ENCODE assay signal across 10 mouse cellular contexts in the genomic region with DNA sequence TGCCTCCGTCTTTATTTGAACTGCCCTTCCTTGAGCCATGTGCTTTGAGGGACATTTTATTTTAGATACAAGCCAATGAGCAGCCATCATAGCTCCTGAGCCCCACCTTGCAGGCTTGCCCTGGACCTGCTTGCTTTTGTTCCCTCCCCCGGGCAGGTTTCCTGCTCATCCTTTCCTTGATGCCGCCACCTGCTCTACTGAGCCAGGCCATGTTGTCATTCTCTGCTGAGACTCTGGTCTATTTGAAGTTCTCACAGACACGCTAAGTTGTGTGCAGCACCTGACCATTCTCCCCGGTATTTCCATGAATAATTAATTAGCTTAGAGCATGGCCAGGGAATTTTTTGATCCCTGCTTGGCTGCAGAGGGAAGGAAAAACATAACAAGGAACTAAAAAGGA.
A peak's percentile ranks its signal among the peaks of the same experiment; 100 is the strongest.
DNase-seq lines count a peak whose midpoint lies in the region; ATAC-seq lines count a peak whose summit lies in the region.
"Had no signal": no experiment of that assay in that cellular context is flagged by ENCODE, and none has a peak within 500 bp of the region (broad histone marks: within the 10 kb centered on the region; RNA-seq: fewer than 3 reads in every experiment).

No protein-coding gene starts in this region.

- no peak for ATAC-seq in heart, embryonic 11.5 days (replicated peaks; ENCODE audit: insufficient number of reproducible peaks, low FRiP score, low TSS enrichment)
- ATAC-seq in embryonic facial prominence, embryonic 14.5 days (ENCODE audit: low read depth): peak; percentile 44; the same call in 1 of the 2 replicates
- ATAC-seq in limb, embryonic 13.5 days (ENCODE audit: low FRiP score, low read depth): no peak
- ATAC-seq in frontal cortex, adult (ENCODE audit: low TSS enrichment): no peak
- ATAC-seq: liver, embryonic 12.5 days had no signal

- DNase-seq in heart, adult 9 months (ENCODE audit: low spot score in 2 of 2): no peak
- peak; percentile 32 to 35 for DNase-seq in B cell, adult 2 months
- no peak for DNase-seq in embryonic facial prominence, embryonic 14.5 days (ENCODE audit: low spot score)
- DNase-seq in Muller cell, postnatal 12 days (ENCODE audit: inconsistent ontology term): no peak
- no peak for DNase-seq in right cerebral cortex, adult 2 months (ENCODE audit: low spot score in 2 of 2)
- DNase-seq: cerebellum, adult 11-12 months had no signal

- no peaks in the 10 kb centered on the region for H3K27me3 ChIP-seq in heart, embryonic 11.5 days (ENCODE audit: control insufficient read depth, insufficient read depth, low read length)
- no peaks in the 10 kb centered on the region for H3K27me3 ChIP-seq in embryonic facial prominence, embryonic 14.5 days (replicated peaks; ENCODE audit: control insufficient read depth, insufficient read depth, low read length)
- H3K27me3 ChIP-seq in limb, embryonic 13.5 days: no peaks in the 10 kb centered on the region
- H3K27me3 ChIP-seq: liver, embryonic 12.5 days had no signal

- H3K4me1 ChIP-seq in heart, embryonic 11.5 days (ENCODE audit: control insufficient read depth, insufficient read depth, low read length): peaks cover 4% of the 10 kb centered on the region; the same call in 1 of the 2 replicates
- H3K4me1 ChIP-seq in embryonic facial prominence, embryonic 14.5 days (ENCODE audit: control insufficient read depth, insufficient read depth, low read length): no peaks in the 10 kb centered on the region; the same call in none of the 2 replicates
- H3K4me1 ChIP-seq in limb, embryonic 13.5 days: peaks cover 23% of the 10 kb centered on the region
- H3K4me1 ChIP-seq: liver, embryonic 12.5 days had no signal

- H3K36me3 ChIP-seq in heart, embryonic 11.5 days (ENCODE audit: control insufficient read depth, insufficient read depth, low read length): no peaks in the 10 kb centered on the region
- no peaks in the 10 kb centered on the region for H3K36me3 ChIP-seq in embryonic facial prominence, embryonic 14.5 days (ENCODE audit: control insufficient read depth, insufficient read depth, low read length)
- no peaks in the 10 kb centered on the region for H3K36me3 ChIP-seq in limb, embryonic 13.5 days
- H3K36me3 ChIP-seq: liver, embryonic 12.5 days had no signal

- no peak overlapping the region for H3K9ac ChIP-seq in heart, embryonic 11.5 days (ENCODE audit: low read depth, low read length)
- H3K9ac ChIP-seq in embryonic facial prominence, embryonic 14.5 days (ENCODE audit: low read depth, low read length): no peak overlapping the region
- H3K9ac ChIP-seq in limb, embryonic 13.5 days: no peak overlapping the region
- H3K9ac ChIP-seq: liver, embryonic 12.5 days had no signal

- WGBS in heart, embryonic 11.5 days (ENCODE audit: insufficient replicate concordance): 78% methylated on average over 5 of the region's 5 CpGs
- WGBS in embryonic facial prominence, embryonic 14.5 days: 58% methylated on average over 5 of the region's 5 CpGs
- 55% methylated on average over 5 of the region's 5 CpGs for WGBS in limb, embryonic 13.5 days

- H3K4me3 ChIP-seq in heart, embryonic 11.5 days (ENCODE audit: low read depth, low read length): no peak overlapping the region
- no peak overlapping the region for H3K4me3 ChIP-seq in embryonic facial prominence, embryonic 14.5 days (ENCODE audit: low read depth, low read length)
- H3K4me3 ChIP-seq in limb, embryonic 13.5 days: no peak overlapping the region
- H3K4me3 ChIP-seq: liver, embryonic 12.5 days had no signal

- H3K4me2 ChIP-seq in heart, embryonic 11.5 days: no peak overlapping the region
- H3K4me2 ChIP-seq in embryonic facial prominence, embryonic 14.5 days (ENCODE audit: low read depth, low read length): no peak overlapping the region
- peak overlapping the region; percentile 10; the same call in 1 of the 2 replicates for H3K4me2 ChIP-seq in limb, embryonic 13.5 days (replicated peaks)
- H3K4me2 ChIP-seq: liver, embryonic 12.5 days had no signal

- H3K9me3 ChIP-seq in heart, embryonic 11.5 days (replicated peaks; ENCODE audit: control insufficient read depth, low read length): no peaks in the 10 kb centered on the region
- no peaks in the 10 kb centered on the region for H3K9me3 ChIP-seq in embryonic facial prominence, embryonic 14.5 days (ENCODE audit: control insufficient read depth, low read length)
- no peaks in the 10 kb centered on the region for H3K9me3 ChIP-seq in limb, embryonic 13.5 days
- H3K9me3 ChIP-seq: liver, embryonic 12.5 days had no signal

- H3K27ac ChIP-seq in heart, embryonic 11.5 days (ENCODE audit: low read depth, low read length): 0 out of 2 replicates have a peak overlapping the region, but pooled peaks have one; percentile 7
- H3K27ac ChIP-seq in embryonic facial prominence, embryonic 14.5 days (replicated peaks; ENCODE audit: low read depth, low read length): no peak overlapping the region
- H3K27ac ChIP-seq in limb, embryonic 13.5 days: no peak overlapping the region
- H3K27ac ChIP-seq: liver, embryonic 12.5 days had no signal

Comparison
In these comparisons a context has a peak if more than half of its experiments do, and no peak if none do; other contexts are left out.
1. DNase-seq: peak in B cell, adult 2 months (2 of 2); none in heart, adult 9 months (0 of 2), embryonic facial prominence, embryonic 14.5 days (single experiment), Muller cell, postnatal 12 days (single experiment) and right cerebral cortex, adult 2 months (0 of 2).